Mouse (Mus musculus) brain, embryonic 14.5 days (tissue): ENCODE measurements around the gene Hnrnpul2.

Experiments used
- CTCF ChIP-seq: fragments of 200-500 bp; IDR thresholded peaks from 2 replicates; pipeline ENCODE4 v1.5.1; 2012; ENCODE audit warnings: inconsistent platforms, mild to moderate bottlenecking, moderate library complexity, borderline replicate concordance; ENCODE audit not compliant: insufficient read depth, insufficient read length; ENCODE audit errors: extremely low read depth
- POLR2A ChIP-seq: fragments of 200-500 bp; IDR thresholded peaks from 2 replicates; pipeline ENCODE4 v1.6.1; 2012; ENCODE audit warnings: mild to moderate bottlenecking, inconsistent platforms, borderline replicate concordance; ENCODE audit not compliant: poor library complexity, insufficient read depth, insufficient read length, severe bottlenecking; ENCODE audit errors: extremely low read depth

GRCm38 (mm10) chr19:8830664-8831063, 10.9 kb downstream of the Hnrnpul2 start:
- TF ChIP-seq CTCF (no peak), POLR2A (no peak)
